Mouse (Mus musculus) layer of hippocampus, postnatal 10 days (tissue): ENCODE measurements around the gene Dynlt1a. TPM values are rescaled to one million over a fixed set of nuclear protein-coding genes. Genes with fewer than 3 reads are reported as not detected.
A peak's percentile ranks its signal among the peaks of the same experiment; 100 is the strongest.
"Not testable (repeated sequence)": the region's sequence is repeated elsewhere in the genome, so short reads cannot be mapped to it uniquely, and the experiment has no call there.

ENCODE experiments used
- DNase-seq, 2 experiments: peaks; one replicate each; pipeline ENCODE4 v3.0.0; 2021; ENCODE audit warnings: low spot score in 2 of 2
- long read RNA-seq: library from polyadenylated mRNA; stranded (forward); transcript quantifications from one replicate; pipeline ENCODE4 v2.0.0, GENCODE M21; 2023
- total RNA-seq, 2 experiments: library from RNA; stranded (reverse); gene quantifications; 2 replicates each; pipeline ENCODE4 v1.2.3; 2021

The Dynlt1a gene
- total RNA-seq: 10 to 100 TPM; 18.6 to 20.9 TPM
- long read RNA-seq, transcript Dynlt1a-201 (5 exons, 3,321 nt): major isoform, 6 of 100 reads
- long read RNA-seq, partial matches to known transcripts: 6 of 100 reads
- long read RNA-seq, other reads (novel, unspliced or antisense): 88 of 100 reads

GRCm38 (mm10) chr17:6317339-6317985, at the start of gene Dynlt1a:
Gene Dynlt1a, minus strand, starts transcription at chr17:6317500.
- peak; percentile 99 for DNase-seq

GRCm38 (mm10) chr17:6355256-6355655, 38.0 kb upstream of the Dynlt1a start:
- not testable (repeated sequence) for DNase-seq

GRCm38 (mm10) chr17:6342606-6343294, 25.4 kb upstream of the Dynlt1a start:
- not testable (repeated sequence) for DNase-seq

GRCm38 (mm10) chr17:6328997-6329396, 11.7 kb upstream of the Dynlt1a start:
- DNase-seq: not testable (repeated sequence)

GRCm38 (mm10) chr17:6327554-6327953, 10.3 kb upstream of the Dynlt1a start:
- DNase-seq: not testable (repeated sequence)

- not testable (repeated sequence) for DNase-seq
Measured at GRCm38 (mm10) chr17:6325543-6325942, 8.2 kb upstream of the Dynlt1a start.

- DNase-seq: peak in 1 of 2 experiments; percentile 11
Measured at GRCm38 (mm10) chr17:6325021-6325420, 7.7 kb upstream of the Dynlt1a start.

- not testable (repeated sequence) for DNase-seq
Measured at GRCm38 (mm10) chr17:6321778-6322101, 4.4 kb upstream of the Dynlt1a start.

- not testable (repeated sequence) for DNase-seq
Measured at GRCm38 (mm10) chr17:6321081-6321777, 3.9 kb upstream of the Dynlt1a start.

- peak; percentile 70 to 74 for DNase-seq
Measured at GRCm38 (mm10) chr17:6316379-6317126, 747 bp downstream of the Dynlt1a start.

GRCm38 (mm10) chr17:6315706-6316105, 1.6 kb downstream of the Dynlt1a start:
- DNase-seq: peak in 1 of 2 experiments; percentile 24

GRCm38 (mm10) chr17:6314493-6314892, 2.8 kb downstream of the Dynlt1a start:
- DNase-seq: not testable (repeated sequence)

GRCm38 (mm10) chr17:6312755-6313154, 4.5 kb downstream of the Dynlt1a start:
- DNase-seq: not testable (repeated sequence)

- DNase-seq: not testable (repeated sequence)
Measured at GRCm38 (mm10) chr17:6311716-6312115, 5.6 kb downstream of the Dynlt1a start.

GRCm38 (mm10) chr17:6306503-6306902, 10.8 kb downstream of the Dynlt1a start:
- DNase-seq: not testable (repeated sequence)

- DNase-seq: not testable (repeated sequence)
Measured at GRCm38 (mm10) chr17:6305656-6306270, 11.5 kb downstream of the Dynlt1a start.

GRCm38 (mm10) chr17:6304891-6305290, 12.4 kb downstream of the Dynlt1a start:
- not testable (repeated sequence) for DNase-seq

- not testable (repeated sequence) for DNase-seq
Measured at GRCm38 (mm10) chr17:6300190-6300863, 17.0 kb downstream of the Dynlt1a start.

GRCm38 (mm10) chr17:6297060-6297795, 20.1 kb downstream of the Dynlt1a start:
- DNase-seq: not testable (repeated sequence)
